Mouse (Mus musculus): Measurements from ENCODE around the gene Ifnl3.

DNA sequence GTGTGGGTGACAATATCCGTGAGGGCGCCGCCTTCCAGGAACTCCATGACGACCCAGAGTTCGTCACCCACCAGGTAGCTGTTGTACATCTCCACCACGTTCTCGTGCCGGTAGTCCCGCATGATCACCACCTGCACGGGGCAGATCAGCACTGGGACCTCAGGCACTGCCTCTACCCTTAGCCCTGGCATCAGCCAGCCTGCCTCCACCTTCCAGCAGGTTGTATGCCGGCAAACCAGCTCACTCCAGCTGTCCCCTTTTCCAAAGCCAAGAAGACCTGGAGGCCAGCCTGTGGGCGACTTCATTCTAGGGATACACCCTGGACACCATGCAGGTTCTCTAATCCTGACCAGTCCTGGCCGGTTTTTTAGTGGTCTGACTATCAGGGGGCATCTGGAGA, 40.3 kb downstream of the Ifnl3 start:
- TF ChIP-seq CTCF (IDR thresholded peaks at IDR 0.05 in 2 of 3, conservative IDR thresholded peaks at IDR 0.05 in 1 of 3; ENCODE audit: control insufficient read depth in 1 of 3, insufficient read depth in 1 of 3, low read depth in 2 of 3, low read length in 3 of 3, poor library complexity in 1 of 3, severe bottlenecking in 1 of 3) (no peak), POLR2A (IDR thresholded peaks at IDR 0.05; ENCODE audit: control insufficient read depth in 1 of 2, insufficient read depth in 1 of 2, low read depth in 1 of 2, low read length in 2 of 2, poor library complexity in 1 of 2) (no peak), USF1 (IDR thresholded peaks at IDR 0.05; ENCODE audit: low read depth, low read length) (no peak), TCF12 (IDR thresholded peaks at IDR 0.05; ENCODE audit: low read depth, low read length) (no peak), KAT2A (conservative IDR thresholded peaks at IDR 0.05; ENCODE audit: low read depth, low read length) (no peak), EP300 (IDR thresholded peaks at IDR 0.05; ENCODE audit: low read depth in 1 of 2, low read length in 2 of 2) (no peak)

All from MEL (cell line).